Mouse (Mus musculus) embryonic facial prominence, embryonic 12.5 days (tissue): Measurements from ENCODE around the gene Cct5. TPM values are rescaled to one million over a fixed set of nuclear protein-coding genes. Genes with fewer than 3 reads are reported as not detected.

ENCODE experiments used
- ATAC-seq: fragments of 200-750 bp; cut with Nextera tagmentation; 2 replicates; pipeline ENCODE4 v1.8.0; 2017; ENCODE audit not compliant: insufficient number of reproducible peaks, insufficient read depth, low FRiP score, low TSS enrichment
- H3K27ac ChIP-seq: fragments of 300-500 bp; sonication (generic); 2 replicates; pipeline ENCODE4 v1.5.1; 2016; ENCODE audit warnings: mild to moderate bottlenecking
- H3K27me3 ChIP-seq: fragments of 300-500 bp; sonication (generic); 2 replicates; pipeline ENCODE4 v1.6.1; 2016; ENCODE audit warnings: mild to moderate bottlenecking, moderate library complexity
- H3K36me3 ChIP-seq: fragments of 300-500 bp; sonication (generic); 2 replicates; pipeline ENCODE4 v1.6.1; 2016; ENCODE audit warnings: mild to moderate bottlenecking
- H3K4me1 ChIP-seq: fragments of 300-500 bp; sonication (generic); 2 replicates; pipeline ENCODE4 v1.6.1; 2016
- H3K4me2 ChIP-seq: fragments of 300-500 bp; sonication (generic); replicated peaks from 2 replicates; pipeline ENCODE4 v1.6.1; 2016; ENCODE audit warnings: mild to moderate bottlenecking, moderate library complexity
- H3K4me3 ChIP-seq: fragments of 300-500 bp; sonication (generic); 2 replicates; pipeline ENCODE4 v1.5.1; 2016; ENCODE audit warnings: mild to moderate bottlenecking
- H3K9ac ChIP-seq: fragments of 300-500 bp; sonication (generic); 2 replicates; pipeline ENCODE4 v1.6.1; 2016; ENCODE audit warnings: mild to moderate bottlenecking, moderate library complexity
- H3K9me3 ChIP-seq: fragments of 300-500 bp; sonication (generic); 2 replicates; pipeline ENCODE4 v1.6.1; 2016; ENCODE audit warnings: mild to moderate bottlenecking, moderate library complexity
- WGBS: fragments of 180-500 bp; shearing (Covaris S2); methylation state at CpG from one replicate; pipeline ENCODE4 v1.1.7; 2016; 5-methylcytosine and 5-hydroxymethylcytosine counted together
- polyA plus RNA-seq: library from polyadenylated mRNA; unstranded; fragments of >200 nt; fragmentation: Nextera tagmentation; extraction: Ambion mirVana; gene quantifications from 2 replicates; pipeline ENCODE4 v1.2.1, GENCODE M21; 2016

Cct5 gene
- polyA plus RNA-seq, 1 experiment from 2014 or later: 614 TPM

GRCm38 (mm10) chr15:31573692-31574091, 27.9 kb downstream of the Cct5 start:
- Histone ChIP-seq H3K4me2 (no peak overlapping the region), H3K27ac (no peak overlapping the region), H3K4me3 (no peak overlapping the region), H3K4me1 (peaks cover 13% of the 10 kb centered on the region), H3K9ac (no peak overlapping the region), H3K9me3 (no peaks in the 10 kb centered on the region), H3K27me3 (no peaks in the 10 kb centered on the region), H3K36me3 (no peaks in the 10 kb centered on the region)
- no peak for ATAC-seq

GRCm38 (mm10) chr15:31573287-31573686, 28.3 kb downstream of the Cct5 start:
- no peak for ATAC-seq
- H3K4me1 ChIP-seq: peaks cover 17% of the 10 kb centered on the region
- H3K27me3 ChIP-seq: no peaks in the 10 kb centered on the region
- H3K4me2 ChIP-seq: no peak overlapping the region
- no peak overlapping the region for H3K9ac ChIP-seq
- H3K36me3 ChIP-seq: no peaks in the 10 kb centered on the region
- no peak overlapping the region for H3K4me3 ChIP-seq
- 87% methylated on average over 4 of the region's 4 CpGs for WGBS
- H3K27ac ChIP-seq: no peak overlapping the region
- no peaks in the 10 kb centered on the region for H3K9me3 ChIP-seq

DNA sequence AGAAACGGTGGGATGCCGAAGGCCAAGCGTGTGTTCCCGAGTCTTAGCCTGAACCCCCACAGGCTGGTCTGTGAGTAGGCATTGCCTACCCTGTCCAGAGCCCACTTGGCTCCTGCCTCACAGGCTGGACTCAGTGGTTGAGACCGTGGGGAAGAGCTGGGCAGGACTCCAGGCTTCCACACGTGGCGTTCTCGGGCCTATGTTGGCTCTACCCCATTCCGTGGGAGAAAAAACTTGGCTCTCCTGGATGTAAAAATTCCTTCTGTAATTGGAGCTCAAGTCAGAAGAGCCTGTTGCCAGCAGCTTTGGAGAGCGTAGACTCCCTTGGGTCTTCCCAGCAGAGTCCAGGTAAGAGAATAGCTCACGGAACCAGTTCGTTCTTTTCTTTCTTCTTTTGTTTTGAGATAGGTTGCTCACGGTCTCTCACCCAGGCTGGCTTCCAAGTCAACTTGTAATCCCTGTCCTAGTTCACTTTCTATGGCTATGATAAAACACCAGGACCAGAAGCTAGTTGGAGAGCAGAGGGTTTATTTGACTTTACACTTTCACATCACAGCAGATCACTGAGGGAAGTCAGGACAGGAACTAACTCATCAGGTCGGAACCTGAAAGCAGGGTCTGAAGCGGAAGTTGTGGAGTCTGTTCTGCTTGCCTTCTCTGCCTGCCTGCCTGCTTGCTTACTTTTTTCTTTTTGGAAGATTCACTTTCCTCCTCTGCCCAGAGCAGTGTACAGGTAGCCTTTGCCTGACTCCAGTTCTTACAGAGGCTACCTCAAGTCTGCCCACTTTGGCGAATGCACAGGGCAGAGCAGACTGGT, 29.5 kb downstream of the Cct5 start:
- Histone ChIP-seq H3K27ac (peak overlapping the region; percentile 41; the same call in 1 of the 2 replicates), H3K36me3 (no peaks in the 10 kb centered on the region), H3K4me1 (peaks cover 19% of the 10 kb centered on the region), H3K27me3 (no peaks in the 10 kb centered on the region), H3K9ac (no peak overlapping the region), H3K4me2 (no peak overlapping the region), H3K9me3 (no peaks in the 10 kb centered on the region), H3K4me3 (no peak overlapping the region)
- WGBS: 73% methylated on average over 16 of the region's 16 CpGs
- ATAC-seq: no peak

DNA sequence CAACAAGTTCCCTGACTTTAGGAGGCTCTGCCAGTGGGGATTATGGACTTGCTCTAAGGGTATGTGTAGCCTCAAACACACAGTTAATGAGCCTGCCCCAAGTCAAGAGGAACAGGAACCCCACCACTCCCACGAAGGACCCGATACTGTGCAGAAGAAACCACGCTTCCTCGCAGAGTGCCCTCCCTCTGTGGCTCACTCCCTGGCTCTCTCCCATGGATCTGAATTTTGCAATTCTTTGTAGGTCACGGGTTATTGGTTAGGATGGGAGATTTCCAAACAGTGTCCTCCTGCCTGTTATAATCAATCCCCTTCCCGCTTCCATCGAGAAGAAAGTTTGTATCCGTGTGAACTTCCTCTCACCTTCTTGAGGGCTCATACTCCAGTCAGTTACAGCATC, 30.6 kb downstream of the Cct5 start:
- 92% methylated on average over 8 of the region's 8 CpGs for WGBS
- Histone ChIP-seq H3K27me3 (no peaks in the 10 kb centered on the region), H3K9ac (no peak overlapping the region), H3K9me3 (no peaks in the 10 kb centered on the region), H3K4me3 (no peak overlapping the region), H3K4me2 (no peak overlapping the region), H3K4me1 (peaks cover 19% of the 10 kb centered on the region), H3K36me3 (no peaks in the 10 kb centered on the region), H3K27ac (no peak overlapping the region)
- no peak for ATAC-seq

GRCm38 (mm10) chr15:31569325-31570022, 32.1 kb downstream of the Cct5 start:
- ATAC-seq: 0 out of 2 replicates have a peak, but pooled peaks have one; percentile 36
- 63% methylated on average over 9 of the region's 9 CpGs for WGBS

DNA sequence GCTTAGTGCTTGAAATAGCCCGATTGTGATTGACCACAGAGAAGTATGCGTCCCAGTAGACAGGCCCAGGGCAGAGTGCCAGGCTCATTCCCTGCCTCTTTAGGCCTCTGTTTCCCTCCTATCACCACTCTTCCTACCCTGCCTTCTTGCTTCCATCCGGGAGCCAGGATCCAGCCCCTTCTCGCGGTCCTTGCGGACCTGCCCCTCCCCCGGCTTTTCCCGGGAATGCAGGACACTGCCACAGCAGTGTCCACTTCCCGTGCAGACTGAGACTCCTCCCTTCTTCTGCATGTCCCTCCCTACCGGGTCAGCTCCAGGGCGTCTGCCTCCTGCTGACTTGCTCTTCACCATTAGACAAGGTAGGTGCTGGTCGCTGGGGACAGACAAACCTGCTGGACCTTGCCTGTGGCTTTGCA, 33.0 kb downstream of the Cct5 start:
- no peak for ATAC-seq
- no peaks in the 10 kb centered on the region for H3K9me3 ChIP-seq
- peak overlapping the region; percentile 9; the same call in 1 of the 2 replicates for H3K4me2 ChIP-seq
- H3K4me3 ChIP-seq: no peak overlapping the region
- H3K27ac ChIP-seq: 0 out of 2 replicates have a peak overlapping the region, but pooled peaks have one; percentile 17
- H3K4me1 ChIP-seq: peaks cover 23% of the 10 kb centered on the region
- no peaks in the 10 kb centered on the region for H3K36me3 ChIP-seq
- no peak overlapping the region for H3K9ac ChIP-seq
- no peaks in the 10 kb centered on the region for H3K27me3 ChIP-seq
- whole genome bisulfite sequencing: 13% methylated on average over 12 of the region's 12 CpGs

More at GRCm38 (mm10) chr15:31569325-31570022, 32.1 kb downstream of the Cct5 start:
- Histone ChIP-seq H3K4me3 (no peak overlapping the region), H3K9me3 (no peaks in the 10 kb centered on the region), H3K36me3 (no peaks in the 10 kb centered on the region), H3K4me2 (no peak overlapping the region), H3K4me1 (peaks cover 19% of the 10 kb centered on the region), H3K27me3 (no peaks in the 10 kb centered on the region), H3K9ac (no peak overlapping the region), H3K27ac (no peak overlapping the region)

GRCm38 (mm10) chr15:31567431-31567830, 34.2 kb downstream of the Cct5 start:
- Histone ChIP-seq H3K27ac (no peak overlapping the region), H3K36me3 (no peaks in the 10 kb centered on the region), H3K4me3 (no peak overlapping the region), H3K4me1 (peaks cover 26% of the 10 kb centered on the region), H3K9me3 (no peaks in the 10 kb centered on the region), H3K9ac (no peak overlapping the region), H3K4me2 (no peak overlapping the region), H3K27me3 (no peaks in the 10 kb centered on the region)
- 72% methylated on average over 7 of the region's 7 CpGs for WGBS
- no peak for ATAC-seq

DNA sequence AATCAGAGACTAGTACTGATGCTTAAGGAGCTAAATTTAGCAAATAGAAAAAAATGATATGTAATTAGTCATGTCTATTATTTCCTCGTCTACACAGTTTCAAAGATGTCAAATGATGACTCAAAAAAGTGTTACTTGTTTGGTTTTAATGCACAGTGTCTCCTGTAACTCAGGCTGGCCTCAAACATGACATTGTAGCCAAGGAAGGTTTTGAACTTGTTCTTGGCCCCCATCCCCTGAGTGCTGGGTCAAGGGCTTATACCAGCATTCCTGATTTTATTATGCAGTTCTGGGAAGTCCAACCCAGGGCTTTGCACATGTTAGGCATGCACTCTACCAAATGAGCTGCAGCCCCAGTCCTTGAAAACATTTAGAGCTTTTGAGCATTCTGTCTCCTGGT, 35.8 kb downstream of the Cct5 start:
- no peaks in the 10 kb centered on the region for H3K9me3 ChIP-seq
- H3K27ac ChIP-seq: no peak overlapping the region
- ATAC-seq: no peak
- WGBS: 79% methylated on average over 1 of the region's 1 CpGs
- H3K9ac ChIP-seq: no peak overlapping the region
- peaks cover 22% of the 10 kb centered on the region for H3K4me1 ChIP-seq
- no peaks in the 10 kb centered on the region for H3K36me3 ChIP-seq
- no peaks in the 10 kb centered on the region for H3K27me3 ChIP-seq
- no peak overlapping the region for H3K4me2 ChIP-seq
- no peak overlapping the region for H3K4me3 ChIP-seq

DNA sequence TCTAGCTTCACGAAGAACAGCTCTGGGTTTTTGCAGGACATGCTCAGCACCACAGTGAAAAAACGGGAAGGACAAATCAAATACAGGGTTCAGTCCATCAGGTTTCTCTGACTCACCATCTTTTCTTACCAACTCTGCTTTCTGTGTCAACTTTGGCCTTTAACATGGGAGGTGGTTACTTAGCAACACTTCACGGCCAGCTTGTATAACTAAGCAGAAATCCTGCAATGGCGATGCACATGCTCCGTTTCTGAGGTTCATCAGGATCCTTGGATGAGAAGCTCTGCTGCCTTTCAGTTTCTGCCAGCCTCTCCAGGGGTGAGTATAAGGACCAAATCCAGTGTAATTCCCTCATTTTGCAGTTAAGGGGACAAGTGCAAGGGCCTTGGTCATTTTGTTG, 36.4 kb downstream of the Cct5 start, which contains the start of gene Cmbl:
Gene Cmbl (plus strand): TSS at position 206 of the 400 bp plus-strand sequence.
- WGBS: 64% methylated on average over 5 of the region's 5 CpGs
- no peak for ATAC-seq
- Histone ChIP-seq H3K4me1 (peaks cover 22% of the 10 kb centered on the region), H3K36me3 (no peaks in the 10 kb centered on the region), H3K4me3 (no peak within 1 kb of the TSS), H3K9ac (no peak within 1 kb of the TSS), H3K27me3 (no peaks in the 10 kb centered on the region), H3K4me2 (no peak within 1 kb of the TSS), H3K27ac (no peak within 1 kb of the TSS), H3K9me3 (no peaks in the 10 kb centered on the region)

- no peak overlapping the region for H3K9ac ChIP-seq
- no peaks in the 10 kb centered on the region for H3K36me3 ChIP-seq
- H3K4me1 ChIP-seq: peaks cover 14% of the 10 kb centered on the region
- peak overlapping the region; percentile 29 for H3K4me2 ChIP-seq
- H3K27me3 ChIP-seq: no peaks in the 10 kb centered on the region
- WGBS: 45% methylated on average over 19 of the region's 19 CpGs
- ATAC-seq: no peak
- no peak overlapping the region for H3K4me3 ChIP-seq
- H3K9me3 ChIP-seq: 0 out of 2 replicates have a peak, but pooled peaks cover 3% of the 10 kb centered on the region
- peak overlapping the region; percentile 63; the same call in 1 of the 2 replicates for H3K27ac ChIP-seq
Observed at GRCm38 (mm10) chr15:31563577-31564546, 37.7 kb downstream of the Cct5 start.

DNA sequence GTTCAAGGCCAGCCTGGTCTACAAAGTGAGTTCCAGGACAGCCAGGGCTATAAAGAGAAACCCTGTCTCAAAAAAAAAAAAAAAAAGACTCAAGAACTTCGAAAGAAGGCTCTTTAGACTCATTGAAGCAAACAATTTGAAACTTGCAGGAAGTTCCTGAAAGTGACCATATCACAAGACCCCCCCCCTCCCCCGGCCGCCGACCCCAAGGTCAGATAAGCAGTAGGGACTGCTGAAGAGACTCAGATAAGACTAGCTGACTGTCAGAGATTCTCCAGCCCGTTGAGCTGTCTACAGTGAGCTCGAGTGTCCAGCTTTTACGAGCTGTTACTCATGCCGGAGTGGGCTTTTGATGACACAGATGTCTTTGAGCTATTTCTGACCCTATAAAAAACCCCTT, 38.8 kb downstream of the Cct5 start:
- Histone ChIP-seq H3K4me3 (no peak overlapping the region), H3K4me2 (no peak overlapping the region), H3K27me3 (no peaks in the 10 kb centered on the region), H3K9me3 (0 out of 2 replicates have a peak, but pooled peaks cover 3% of the 10 kb centered on the region), H3K4me1 (peaks cover 7% of the 10 kb centered on the region; the same call in 1 of the 2 replicates), H3K9ac (no peak overlapping the region), H3K36me3 (no peaks in the 10 kb centered on the region), H3K27ac (no peak overlapping the region)
- WGBS: 78% methylated on average over 8 of the region's 8 CpGs
- no peak for ATAC-seq
